Mouse (Mus musculus) heart, postnatal 0 days (tissue): ENCODE data around the gene Tln2.

Experiments
- CTCF ChIP-seq: IDR thresholded peaks from 2 replicates; pipeline ENCODE4 v1.5.1; 2016; ENCODE audit warnings: antibody characterized with exemption, control low read depth, low read depth
- EP300 ChIP-seq: IDR thresholded peaks from 2 replicates; pipeline ENCODE4 v1.6.1; 2016; ENCODE audit warnings: antibody characterized with exemption, low read depth

DNA sequence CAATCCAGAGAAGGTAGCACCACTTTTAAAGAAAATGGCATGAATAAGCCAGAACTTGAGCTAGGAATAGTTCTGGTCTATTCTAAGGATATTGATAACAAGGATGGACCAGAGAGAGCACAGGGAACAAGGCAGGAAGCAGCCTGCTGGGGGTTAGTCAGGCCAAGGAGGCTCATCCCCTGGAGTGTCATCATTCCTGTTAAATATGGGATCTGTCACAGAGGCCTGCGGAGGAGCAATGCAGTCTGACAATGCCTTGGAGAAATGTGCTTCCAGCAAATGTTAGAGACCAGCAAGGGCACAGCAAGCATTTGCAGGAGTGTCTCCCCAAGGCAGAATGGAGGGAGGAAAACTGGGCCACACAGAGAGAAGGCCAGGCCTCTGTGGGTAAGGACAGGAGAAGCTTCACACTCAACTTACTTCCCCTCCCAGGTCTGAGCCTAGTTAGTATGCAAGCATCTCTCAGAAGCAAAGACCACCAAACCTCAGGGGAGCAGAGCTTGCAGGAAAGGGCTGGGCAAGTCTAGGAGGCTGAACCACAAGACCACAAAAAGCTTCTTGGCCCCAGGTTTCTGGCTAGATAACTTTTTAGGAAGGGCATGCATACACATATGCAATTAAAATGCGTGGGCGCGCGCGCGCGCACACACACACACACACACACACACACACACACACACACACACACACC lies 9.5 kb downstream of the Tln2 start:
- TF ChIP-seq CTCF (no peak), EP300 (no peak)
